Mouse (Mus musculus) kidney, embryonic 16.5 days (tissue): ENCODE measurements at regions not wholly inside any gene's neighbourhood (a gene's known extent, or its start where the extent isn't known, plus 50 kb on each side); places are given as distances from the start of the nearest gene placed in this dataset.

Experiments
- ATAC-seq: fragments of 200-750 bp; cut with Nextera tagmentation; 2 replicates; pipeline ENCODE4 v1.8.0; 2017; ENCODE audit warnings: moderate TSS enrichment; ENCODE audit not compliant: low FRiP score, low TSS enrichment
- H3K27ac ChIP-seq: fragments of 300-500 bp; sonication (generic); 2 replicates; pipeline ENCODE4 v1.5.1; 2014; ENCODE audit warnings: low read length
- H3K27me3 ChIP-seq: fragments of 300-500 bp; sonication (generic); 2 replicates; pipeline ENCODE4 v1.6.1; 2014; ENCODE audit warnings: low read length, control low read depth, mixed read lengths; ENCODE audit not compliant: insufficient read depth
- H3K36me3 ChIP-seq: fragments of 300-500 bp; sonication (generic); 2 replicates; pipeline ENCODE4 v1.6.1; 2014; ENCODE audit warnings: low read length, control low read depth, mixed read lengths; ENCODE audit not compliant: insufficient read depth
- H3K4me1 ChIP-seq: fragments of 300-500 bp; sonication (generic); 2 replicates; pipeline ENCODE4 v1.6.1; 2014; ENCODE audit warnings: low read length, control low read depth, mixed read lengths; ENCODE audit not compliant: insufficient read depth
- H3K4me2 ChIP-seq: fragments of 300-500 bp; sonication (generic); replicated peaks from 2 replicates; pipeline ENCODE4 v1.6.1; 2014; ENCODE audit warnings: low read depth, low read length
- H3K4me3 ChIP-seq: fragments of 300-500 bp; sonication (generic); 2 replicates; pipeline ENCODE4 v1.5.1; 2014; ENCODE audit warnings: mild to moderate bottlenecking, low read length
- H3K9ac ChIP-seq: fragments of 300-500 bp; sonication (generic); replicated peaks from 2 replicates; pipeline ENCODE4 v1.6.1; 2014; ENCODE audit warnings: low read length
- H3K9me3 ChIP-seq: fragments of 300-500 bp; sonication (generic); 2 replicates; pipeline ENCODE4 v1.6.1; 2016; ENCODE audit warnings: low read length, control low read depth
- WGBS: fragments of 180-500 bp; shearing (Covaris S2); extraction: QIAGEN DNeasy Blood & Tissue Kit; methylation state at CpG from one replicate; pipeline ENCODE4 v1.1.7; 2014; 5-methylcytosine and 5-hydroxymethylcytosine counted together

- Histone ChIP-seq H3K4me3 (no peak overlapping the region), H3K27ac (no peak overlapping the region), H3K4me2 (no peak overlapping the region), H3K27me3 (0 out of 2 replicates have a peak, but pooled peaks cover 3% of the 10 kb centered on the region), H3K36me3 (no peaks in the 10 kb centered on the region), H3K4me1 (no peaks in the 10 kb centered on the region), H3K9ac (no peak overlapping the region), H3K9me3 (no peaks in the 10 kb centered on the region)
- ATAC-seq, result no peak
- 78% methylated on average over 1 of the region's 1 CpGs for WGBS
These were observed 765.0 kb upstream of the Car8 start for GRCm38 (mm10) chr4:9003891-9004290.

- WGBS, result 79% methylated on average over 6 of the region's 6 CpGs
- no peak overlapping the region for H3K4me2 ChIP-seq
- no peak overlapping the region for H3K4me3 ChIP-seq
- ATAC-seq, result no peak
- 0 out of 2 replicates have a peak, but pooled peaks cover 3% of the 10 kb centered on the region for H3K27me3 ChIP-seq
- no peaks in the 10 kb centered on the region for H3K9me3 ChIP-seq
- no peaks in the 10 kb centered on the region for H3K4me1 ChIP-seq
- H3K27ac ChIP-seq, result no peak overlapping the region
- H3K36me3 ChIP-seq, result no peaks in the 10 kb centered on the region
- no peak overlapping the region for H3K9ac ChIP-seq
These were observed 763.5 kb upstream of the Car8 start for GRCm38 (mm10) chr4:9002380-9002779.

GRCm38 (mm10) chr4:8998606-8999005 lies 759.8 kb upstream of the Car8 start:
- Histone ChIP-seq H3K27ac (no peak overlapping the region), H3K9ac (no peak overlapping the region), H3K9me3 (peaks cover 4% of the 10 kb centered on the region; the same call in 1 of the 2 replicates), H3K36me3 (no peaks in the 10 kb centered on the region), H3K4me2 (no peak overlapping the region), H3K4me1 (no peaks in the 10 kb centered on the region), H3K4me3 (no peak overlapping the region), H3K27me3 (no peaks in the 10 kb centered on the region)
- WGBS, result 89% methylated on average over 4 of the region's 4 CpGs
- ATAC-seq, result no peak

- no peaks in the 10 kb centered on the region for H3K36me3 ChIP-seq
- WGBS, result 54% methylated on average over 1 of the region's 1 CpGs
- H3K4me2 ChIP-seq, result no peak overlapping the region
- no peak overlapping the region for H3K9ac ChIP-seq
- H3K4me3 ChIP-seq, result no peak overlapping the region
- H3K4me1 ChIP-seq, result no peaks in the 10 kb centered on the region; the same call in 1 of the 2 replicates
- H3K9me3 ChIP-seq, result peaks cover 4% of the 10 kb centered on the region; the same call in 1 of the 2 replicates
- no peak for ATAC-seq
- H3K27ac ChIP-seq, result no peak overlapping the region
- H3K27me3 ChIP-seq, result peaks cover 3% of the 10 kb centered on the region; the same call in 1 of the 2 replicates
These were observed 753.3 kb upstream of the Car8 start for GRCm38 (mm10) chr4:8992171-8992570.

GRCm38 (mm10) chr4:8990551-8990950 lies 751.7 kb upstream of the Car8 start:
- peaks cover 3% of the 10 kb centered on the region; the same call in 1 of the 2 replicates for H3K27me3 ChIP-seq
- H3K36me3 ChIP-seq, result no peaks in the 10 kb centered on the region
- H3K9ac ChIP-seq, result no peak overlapping the region
- no peak overlapping the region for H3K4me2 ChIP-seq
- H3K27ac ChIP-seq, result no peak overlapping the region
- H3K4me1 ChIP-seq, result no peaks in the 10 kb centered on the region; the same call in 1 of the 2 replicates
- H3K4me3 ChIP-seq, result no peak overlapping the region
- WGBS, result 83% methylated on average over 5 of the region's 5 CpGs
- H3K9me3 ChIP-seq, result peaks cover 4% of the 10 kb centered on the region; the same call in 1 of the 2 replicates
- no peak for ATAC-seq

- Histone ChIP-seq H3K36me3 (no peaks in the 10 kb centered on the region), H3K4me3 (no peak overlapping the region), H3K27me3 (peaks cover 3% of the 10 kb centered on the region; the same call in 1 of the 2 replicates), H3K4me2 (no peak overlapping the region), H3K4me1 (no peaks in the 10 kb centered on the region; the same call in 1 of the 2 replicates), H3K27ac (no peak overlapping the region), H3K9ac (no peak overlapping the region), H3K9me3 (peaks cover 4% of the 10 kb centered on the region; the same call in 1 of the 2 replicates)
- WGBS, result 81% methylated on average over 6 of the region's 6 CpGs
- ATAC-seq, result no peak
These were observed 750.8 kb upstream of the Car8 start for GRCm38 (mm10) chr4:8989614-8990013.

- H3K4me3 ChIP-seq, result no peak overlapping the region
- H3K9ac ChIP-seq, result no peak overlapping the region
- no peaks in the 10 kb centered on the region; the same call in 1 of the 2 replicates for H3K4me1 ChIP-seq
- no peaks in the 10 kb centered on the region for H3K36me3 ChIP-seq
- H3K9me3 ChIP-seq, result peaks cover 4% of the 10 kb centered on the region; the same call in 1 of the 2 replicates
- H3K27me3 ChIP-seq, result peaks cover 3% of the 10 kb centered on the region; the same call in 1 of the 2 replicates
- H3K4me2 ChIP-seq, result no peak overlapping the region
- ATAC-seq, result no peak
- 95% methylated on average over 4 of the region's 4 CpGs for WGBS
- H3K27ac ChIP-seq, result no peak overlapping the region
These were observed 750.3 kb upstream of the Car8 start for GRCm38 (mm10) chr4:8989110-8989509.

GRCm38 (mm10) chr4:8988345-8988733 lies 749.5 kb upstream of the Car8 start:
- H3K9ac ChIP-seq, result no peak overlapping the region
- no peaks in the 10 kb centered on the region for H3K36me3 ChIP-seq
- WGBS, result 44% methylated on average over 8 of the region's 8 CpGs
- H3K27ac ChIP-seq, result no peak overlapping the region
- ATAC-seq, result no peak
- H3K4me3 ChIP-seq, result no peak overlapping the region
- H3K27me3 ChIP-seq, result peaks cover 3% of the 10 kb centered on the region; the same call in 1 of the 2 replicates
- no peaks in the 10 kb centered on the region for H3K9me3 ChIP-seq
- no peak overlapping the region for H3K4me2 ChIP-seq
- H3K4me1 ChIP-seq, result no peaks in the 10 kb centered on the region; the same call in 1 of the 2 replicates

GRCm38 (mm10) chr4:8987544-8988344 lies 748.9 kb upstream of the Car8 start:
- ATAC-seq, result no peak
- no peak overlapping the region for H3K4me3 ChIP-seq
- no peaks in the 10 kb centered on the region for H3K36me3 ChIP-seq
- no peak overlapping the region for H3K4me2 ChIP-seq
- 39% methylated on average over 10 of the region's 10 CpGs for WGBS
- no peak overlapping the region for H3K9ac ChIP-seq
- no peaks in the 10 kb centered on the region for H3K9me3 ChIP-seq
- peaks cover 3% of the 10 kb centered on the region; the same call in 1 of the 2 replicates for H3K27me3 ChIP-seq
- H3K27ac ChIP-seq, result no peak overlapping the region
- H3K4me1 ChIP-seq, result no peaks in the 10 kb centered on the region; the same call in 1 of the 2 replicates
